Mouse (Mus musculus): ENCODE measurements around the gene Lig1.

DNA sequence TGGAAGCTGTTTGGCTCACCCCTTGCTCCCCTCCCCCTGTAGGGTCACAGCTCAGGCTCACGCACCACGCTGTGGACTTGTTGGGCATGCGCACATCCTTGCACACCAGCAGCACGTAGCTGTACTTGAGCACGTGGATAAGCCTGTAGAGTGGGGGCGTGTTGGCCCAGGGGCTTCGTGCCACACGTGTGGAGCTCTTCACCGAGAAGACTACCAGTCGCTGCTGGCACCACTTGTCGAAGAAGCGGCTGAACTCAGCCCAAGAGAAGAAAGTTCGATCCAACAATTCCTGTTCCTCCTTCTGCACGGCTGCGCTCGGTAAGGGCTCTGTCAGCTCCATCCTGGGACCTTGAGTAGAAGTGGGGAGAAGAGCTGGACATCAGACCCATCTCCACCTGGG, at the start of gene Lig1:
- TF ChIP-seq GATA1 (IDR thresholded peaks at IDR 0.05; ENCODE audit: low read length) (no peak), TAL1 (IDR thresholded peaks at IDR 0.05; ENCODE audit: low read length) (no peak)
